Mouse (Mus musculus) natural killer cell, adult 2 months (primary cell): ENCODE measurements around the gene Ptprn2.

ENCODE experiments used
- DNase-seq, 2 experiments: peaks; one replicate each; pipeline ENCODE4 v3.0.0; 2022; ENCODE audit warnings: low spot score in 2 of 2

The Ptprn2 gene

DNA sequence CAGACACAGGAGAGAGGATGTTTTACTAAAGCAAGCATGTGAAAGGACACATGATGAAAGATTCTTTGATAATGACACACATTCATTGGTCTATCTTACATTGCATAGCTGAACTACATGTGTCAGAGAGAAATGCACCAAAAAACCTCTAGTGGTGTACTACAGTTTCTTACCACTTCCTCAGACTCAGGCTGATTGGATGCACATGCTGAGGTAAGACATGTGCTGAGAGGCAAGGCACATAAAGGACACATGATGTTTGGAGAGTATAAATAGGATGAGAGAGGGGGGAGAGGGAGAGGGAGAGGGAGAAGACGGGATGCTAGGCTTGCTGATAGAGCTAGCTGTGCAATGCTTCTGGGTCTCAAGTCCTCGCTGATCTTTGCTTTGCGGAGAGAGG is 837.5 kb downstream of the Ptprn2 start:
- DNase-seq: no peak
